Comparison of ENCODE assay signal across 17 mouse cellular contexts in the genomic region with DNA sequence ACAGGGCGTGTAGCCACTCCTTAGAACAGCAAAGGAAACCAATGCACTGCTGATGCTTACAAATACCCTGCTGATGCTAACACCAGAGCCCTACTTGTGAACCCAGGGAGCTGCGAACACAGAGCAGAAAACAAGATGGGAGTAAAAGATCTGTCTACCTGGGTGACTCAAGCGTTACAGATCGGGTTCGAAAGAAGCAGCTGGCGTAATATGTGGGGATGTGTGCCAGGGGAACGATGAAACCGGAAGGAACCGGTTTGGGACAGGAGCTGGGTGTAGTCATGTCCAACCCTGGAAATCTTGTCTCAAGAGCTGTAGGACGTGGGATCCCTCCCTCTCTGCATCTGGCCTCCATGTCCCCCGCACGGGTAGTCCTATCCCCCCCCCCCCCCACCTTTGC.
DNase-seq lines count a peak whose midpoint lies in the region; ATAC-seq lines count a peak whose summit lies in the region.
"Had no signal": no experiment of that assay in that cellular context is flagged by ENCODE, and none has a peak within 500 bp of the region (broad histone marks: within the 10 kb centered on the region; RNA-seq: fewer than 3 reads in every experiment).

No protein-coding gene starts in this region.

- H3K4me2 ChIP-seq in forebrain, embryonic 13.5 days = no peak overlapping the region
- H3K4me2 ChIP-seq: liver, embryonic 13.5 days had no signal

- H3K27ac ChIP-seq in forebrain, embryonic 13.5 days = no peak overlapping the region
- H3K27ac ChIP-seq: embryonic facial prominence, embryonic 10.5 days; heart, adult 2 months; liver, embryonic 13.5 days had no signal

- no peaks in the 10 kb centered on the region for H3K27me3 ChIP-seq in forebrain, embryonic 13.5 days
- H3K27me3 ChIP-seq: liver, embryonic 13.5 days had no signal

- no peak overlapping the region for H3K9ac ChIP-seq in forebrain, embryonic 13.5 days
- H3K9ac ChIP-seq: liver, embryonic 13.5 days had no signal

- H3K36me3 ChIP-seq in forebrain, embryonic 13.5 days (ENCODE audit: poor library complexity, severe bottlenecking) = no peaks in the 10 kb centered on the region
- H3K36me3 ChIP-seq: embryonic facial prominence, embryonic 10.5 days; liver, embryonic 13.5 days had no signal

- WGBS in forebrain, embryonic 13.5 days = 83% methylated on average over 10 of the region's 12 CpGs

- intact Hi-C loops in left cerebral cortex, postnatal 4 days (cut with DNase I) = no loop called here
- intact Hi-C loops in left cerebral cortex, postnatal 36 days (cut with DNase I) = no loop called here

- DNase-seq in left cerebral cortex, postnatal 4 days = peak; percentile 45
- DNase-seq in left cerebral cortex, postnatal 36 days (ENCODE audit: low spot score in 2 of 2) = no peak
- peak; percentile 61 for DNase-seq in brain, adult 2 months (ENCODE audit: low read depth, low spot score)
- peak; percentile 46 to 61 for DNase-seq in cerebellum, adult 18-20 months
- DNase-seq in spleen, postnatal 36 days (ENCODE audit: low spot score in 2 of 2) = no peak
- DNase-seq in heart, adult 18-20 months = no peak
- DNase-seq: adrenal gland, postnatal 36 days; heart, adult 2 months; kidney, adult 9 months; liver, embryonic 13.5 days; right cerebral cortex, adult 18-20 months; spleen, adult 18-20 months had no signal

- H3K4me3 ChIP-seq in forebrain, embryonic 13.5 days = no peak overlapping the region
- H3K4me3 ChIP-seq: embryonic facial prominence, embryonic 10.5 days; erythroblast, embryonic 14.5 days; heart, adult 2 months; liver, embryonic 13.5 days; myocyte had no signal

- ATAC-seq in forebrain, embryonic 13.5 days = peak; percentile 3; the same call in 1 of the 2 replicates
- ATAC-seq: activated CD4-positive, CD25-positive, alpha-beta regulatory T cell, adult 4 months had no signal

- no peaks in the 10 kb centered on the region; the same call in 1 of the 2 replicates for H3K9me3 ChIP-seq in forebrain, embryonic 13.5 days (replicated peaks)
- H3K9me3 ChIP-seq: embryonic facial prominence, embryonic 10.5 days had no signal

- no peaks in the 10 kb centered on the region for H3K4me1 ChIP-seq in forebrain, embryonic 13.5 days
- H3K4me1 ChIP-seq: embryonic facial prominence, embryonic 10.5 days; liver, embryonic 13.5 days had no signal

Comparison
In these comparisons a context has a peak if more than half of its experiments do, and no peak if none do; other contexts are left out.
1. DNase-seq: peak in left cerebral cortex, postnatal 4 days (single experiment), brain, adult 2 months (single experiment) and cerebellum, adult 18-20 months (2 of 2); none in left cerebral cortex, postnatal 36 days (0 of 2), spleen, postnatal 36 days (0 of 2) and heart, adult 18-20 months (0 of 2).